Mouse (Mus musculus) liver (tissue): ENCODE data around the gene Slc9a1.

Experiments used
- DNase-seq: peaks from one replicate; pipeline ENCODE4 v3.0.0-alpha.2; 2020; ENCODE audit warnings: mixed read lengths

Slc9a1 gene

GRCm38 (mm10) chr4:133404256-133404655, 34.8 kb downstream of the Slc9a1 start:
- DNase-seq = no peak

GRCm38 (mm10) chr4:133406313-133407056, 37.0 kb downstream of the Slc9a1 start:
- no peak for DNase-seq

GRCm38 (mm10) chr4:133407114-133407787, 37.7 kb downstream of the Slc9a1 start:
- DNase-seq = no peak

- DNase-seq = no peak
These were observed 38.5 kb downstream of the Slc9a1 start for GRCm38 (mm10) chr4:133408006-133408405.

- DNase-seq = no peak
These were observed 41.5 kb downstream of the Slc9a1 start for GRCm38 (mm10) chr4:133410994-133411393.

- no peak for DNase-seq
These were observed 42.6 kb downstream of the Slc9a1 start for GRCm38 (mm10) chr4:133412096-133412495.

GRCm38 (mm10) chr4:133412575-133413540, 43.4 kb downstream of the Slc9a1 start:
- DNase-seq = peak; percentile 75

- DNase-seq = no peak
These were observed 44.1 kb downstream of the Slc9a1 start for GRCm38 (mm10) chr4:133413617-133414016.

GRCm38 (mm10) chr4:133414920-133415319, 45.4 kb downstream of the Slc9a1 start:
- peak; percentile 48 for DNase-seq

GRCm38 (mm10) chr4:133419312-133420004, 50.0 kb downstream of the Slc9a1 start:
- DNase-seq = peak; percentile 73

GRCm38 (mm10) chr4:133421989-133422388, 52.5 kb downstream of the Slc9a1 start:
- DNase-seq = no peak

GRCm38 (mm10) chr4:133422601-133423000, 53.1 kb downstream of the Slc9a1 start:
- DNase-seq = no peak

GRCm38 (mm10) chr4:133423108-133423507, 53.6 kb downstream of the Slc9a1 start:
- peak; percentile 43 for DNase-seq

GRCm38 (mm10) chr4:133423691-133424090, 54.2 kb downstream of the Slc9a1 start:
- DNase-seq = no peak

- peak; percentile 75 for DNase-seq
These were observed 54.6 kb downstream of the Slc9a1 start for GRCm38 (mm10) chr4:133424100-133424499.

- no peak for DNase-seq
These were observed 56.6 kb downstream of the Slc9a1 start for GRCm38 (mm10) chr4:133426141-133426540.

GRCm38 (mm10) chr4:133431508-133431907, 62.0 kb downstream of the Slc9a1 start:
- no peak for DNase-seq

- no peak for DNase-seq
These were observed 63.2 kb downstream of the Slc9a1 start for GRCm38 (mm10) chr4:133432560-133433171.

GRCm38 (mm10) chr4:133435921-133436320, 66.4 kb downstream of the Slc9a1 start:
- no peak for DNase-seq

GRCm38 (mm10) chr4:133439460-133440376, 70.2 kb downstream of the Slc9a1 start:
- peak; percentile 46 for DNase-seq

- DNase-seq = no peak
These were observed 70.9 kb downstream of the Slc9a1 start for GRCm38 (mm10) chr4:133440377-133440795.
